Mouse (Mus musculus) liver, adult 2 months (tissue): ENCODE data around the gene Rbms1.

Experiments
- CTCF ChIP-seq: fragments of 200-500 bp; IDR thresholded peaks from 2 replicates; pipeline ENCODE4 v1.5.1; 2011; ENCODE audit warnings: low read depth, low read length, control low read depth
- POLR2A ChIP-seq: fragments of 200-500 bp; IDR thresholded peaks from 2 replicates; pipeline ENCODE4 v1.6.1; 2011; ENCODE audit warnings: low read length, control low read depth; ENCODE audit not compliant: insufficient read depth; ENCODE audit errors: extremely low read depth

GRCm38 (mm10) chr2:60879966-60880788, 82.8 kb downstream of the Rbms1 start:
- TF ChIP-seq CTCF (no peak), POLR2A (no peak)
